Mouse (Mus musculus) lung, adult 2 months (tissue): ENCODE measurements around the gene Ccdc85b.

Experiments used
- CTCF ChIP-seq: fragments of 200-500 bp; IDR thresholded peaks from 2 replicates; pipeline ENCODE4 v1.5.1; 2011; ENCODE audit warnings: mild to moderate bottlenecking, low read length, control low read depth; ENCODE audit not compliant: insufficient read depth
- POLR2A ChIP-seq: fragments of 200-500 bp; IDR thresholded peaks from 2 replicates; pipeline ENCODE4 v1.6.1; 2011; ENCODE audit warnings: low read depth, mild to moderate bottlenecking, control low read depth, low read length, borderline replicate concordance; ENCODE audit errors: extremely low read depth

DNA sequence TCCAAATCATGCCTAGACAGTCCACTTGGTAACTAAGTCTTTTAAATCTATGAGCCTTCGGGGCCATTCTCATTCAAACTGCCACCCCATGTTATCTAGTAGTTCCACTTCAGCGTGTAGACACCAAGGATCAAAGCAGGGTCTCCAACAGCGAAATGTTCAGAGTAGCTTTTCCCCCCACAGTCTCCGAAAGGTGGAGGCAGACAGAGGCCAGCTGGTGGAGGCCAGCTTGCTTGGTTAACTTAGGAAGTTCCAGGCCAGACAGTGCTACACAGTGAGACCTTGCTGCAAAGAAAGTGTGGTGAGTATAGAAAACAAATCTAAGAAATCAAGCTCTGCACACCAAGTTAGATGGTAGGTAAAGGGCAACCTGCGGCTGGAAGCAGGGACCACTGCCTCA, 47.1 kb downstream of the Ccdc85b start:
- TF ChIP-seq POLR2A (no peak), CTCF (no peak)
